Mouse (Mus musculus) erythroblast, embryonic 14.5 days (primary cell): ENCODE results near the gene Strn.

Source experiments
- GATA1 ChIP-seq: IDR thresholded peaks from 2 replicates; pipeline ENCODE4 v1.6.1; 2012; ENCODE audit warnings: low read length, inconsistent platforms, mixed read lengths
- TAL1 ChIP-seq: IDR thresholded peaks from 3 replicates; pipeline ENCODE4 v1.6.1; 2012; ENCODE audit warnings: low read length, inconsistent platforms, mixed read lengths

GRCm38 (mm10) chr17:78763272-78763671 lies 26.3 kb upstream of the Strn start:
- TF ChIP-seq GATA1: no peak
- no peak for TF ChIP-seq TAL1
